Mouse (Mus musculus) erythroblast, embryonic 14.5 days (primary cell): ENCODE data around the gene Cenpc1. TPM values are rescaled to one million over a fixed set of nuclear protein-coding genes. Genes with fewer than 3 reads are reported as not detected.

ENCODE experiments used
- H3K27me3 ChIP-seq: 2 replicates; pipeline ENCODE4 v1.6.1; 2012; ENCODE audit warnings: inconsistent platforms; ENCODE audit not compliant: control insufficient read depth
- H3K36me3 ChIP-seq: 2 replicates; pipeline ENCODE4 v1.6.1; 2012; ENCODE audit warnings: mild to moderate bottlenecking, inconsistent platforms; ENCODE audit not compliant: control insufficient read depth
- H3K4me1 ChIP-seq: 2 replicates; pipeline ENCODE4 v1.6.1; 2012; ENCODE audit warnings: inconsistent platforms; ENCODE audit not compliant: control insufficient read depth
- H3K4me3 ChIP-seq: replicated peaks from 2 replicates; pipeline ENCODE3; 2012; ENCODE audit warnings: moderate library complexity, mild to moderate bottlenecking, inconsistent platforms
- H3K9me3 ChIP-seq: 2 replicates; pipeline ENCODE4 v1.6.1; 2012; ENCODE audit warnings: low read length, inconsistent platforms, mixed read lengths; ENCODE audit not compliant: control insufficient read depth
- GATA1 ChIP-seq: IDR thresholded peaks from 2 replicates; pipeline ENCODE4 v1.6.1; 2012; ENCODE audit warnings: low read length, inconsistent platforms, mixed read lengths
- TAL1 ChIP-seq: IDR thresholded peaks from 3 replicates; pipeline ENCODE4 v1.6.1; 2012; ENCODE audit warnings: low read length, inconsistent platforms, mixed read lengths
- polyA plus RNA-seq: library from polyadenylated mRNA; stranded (reverse); fragments of >175 nt; gene quantifications from 2 replicates; pipeline ENCODE4 v1.2.3, GENCODE M21; 2012

Cenpc1 gene
- polyA plus RNA-seq, 1 experiment = 0.48 TPM

- Histone ChIP-seq H3K36me3 (no peaks in the 10 kb centered on the region), H3K4me1 (no peaks in the 10 kb centered on the region), H3K4me3 (no peak overlapping the region), H3K27me3 (no peaks in the 10 kb centered on the region), H3K9me3 (no peaks in the 10 kb centered on the region)
- TF ChIP-seq GATA1 (no peak), TAL1 (no peak)
Observed at GRCm38 (mm10) chr5:85986734-85987515, 78.5 kb downstream of the Cenpc1 start.

GRCm38 (mm10) chr5:85977646-85978426, 87.5 kb downstream of the Cenpc1 start:
- TF ChIP-seq GATA1 = no peak
- no peak for TF ChIP-seq TAL1

GRCm38 (mm10) chr5:85962791-85963190, 102.6 kb downstream of the Cenpc1 start:
- Histone ChIP-seq H3K9me3 (no peaks in the 10 kb centered on the region), H3K36me3 (no peaks in the 10 kb centered on the region), H3K27me3 (no peaks in the 10 kb centered on the region), H3K4me3 (no peak overlapping the region), H3K4me1 (no peaks in the 10 kb centered on the region)
- no peak for TF ChIP-seq TAL1
- no peak for TF ChIP-seq GATA1

More at GRCm38 (mm10) chr5:85977646-85978426, 87.5 kb downstream of the Cenpc1 start:
- no peaks in the 10 kb centered on the region for H3K9me3 ChIP-seq
- no peaks in the 10 kb centered on the region for H3K36me3 ChIP-seq
- no peaks in the 10 kb centered on the region for H3K27me3 ChIP-seq
- no peaks in the 10 kb centered on the region for H3K4me1 ChIP-seq
- H3K4me3 ChIP-seq = no peak overlapping the region

Other genes with a start within 250 kb of the Cenpc1 start
- 0.08 TPM in 1 of 2 replicates, not detected in the other for gene Stap1, start 6.2 kb upstream of the Cenpc1 start, polyA plus RNA-seq
- gene Uba6, start 107.2 kb upstream of the Cenpc1 start, polyA plus RNA-seq = under 0.01 and 0.01 TPM in 2 replicates
- not detected in 2 replicates for gene Gnrhr, start 132.3 kb upstream of the Cenpc1 start, polyA plus RNA-seq
- not detected in 2 replicates for gene Tmprss11c, start 223.7 kb upstream of the Cenpc1 start, polyA plus RNA-seq